Mouse (Mus musculus) liver, adult (tissue): ENCODE data around the gene Fam172a.
A peak's percentile ranks its signal among the peaks of the same experiment; 100 is the strongest.
"Not testable (repeated sequence)": the region's sequence is repeated elsewhere in the genome, so short reads cannot be mapped to it uniquely, and the experiment has no call there.

Source experiments
- GATA4 ChIP-seq: IDR thresholded peaks from 2 replicates; pipeline ENCODE4 v1.6.1; 2014; ENCODE audit warnings: mild to moderate bottlenecking, low read length; ENCODE audit not compliant: insufficient replicate concordance

The Fam172a gene

DNA sequence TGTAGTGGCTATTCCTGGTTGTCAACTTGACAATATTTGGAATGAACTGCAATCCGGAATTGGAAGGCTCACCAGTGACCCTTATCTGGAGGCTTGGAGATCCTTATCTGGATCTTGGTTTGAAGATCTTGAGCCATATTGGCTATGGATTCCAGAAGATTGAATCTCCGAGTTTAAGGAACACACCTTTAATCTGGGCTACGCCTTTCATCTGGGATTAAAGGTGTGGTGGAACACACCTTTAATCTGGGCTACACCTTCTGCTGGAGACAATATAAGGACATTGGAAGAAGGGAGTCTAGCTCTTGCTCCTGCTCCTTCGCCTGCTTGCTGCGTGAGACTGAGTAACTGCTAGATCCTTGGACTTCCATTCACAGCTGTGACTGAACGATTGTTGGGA lies at the start of gene Fam172a:
Gene Fam172a, plus strand, starts transcription at position 301 of the 400 bp plus-strand sequence.
- not testable (repeated sequence) for TF ChIP-seq GATA4

DNA sequence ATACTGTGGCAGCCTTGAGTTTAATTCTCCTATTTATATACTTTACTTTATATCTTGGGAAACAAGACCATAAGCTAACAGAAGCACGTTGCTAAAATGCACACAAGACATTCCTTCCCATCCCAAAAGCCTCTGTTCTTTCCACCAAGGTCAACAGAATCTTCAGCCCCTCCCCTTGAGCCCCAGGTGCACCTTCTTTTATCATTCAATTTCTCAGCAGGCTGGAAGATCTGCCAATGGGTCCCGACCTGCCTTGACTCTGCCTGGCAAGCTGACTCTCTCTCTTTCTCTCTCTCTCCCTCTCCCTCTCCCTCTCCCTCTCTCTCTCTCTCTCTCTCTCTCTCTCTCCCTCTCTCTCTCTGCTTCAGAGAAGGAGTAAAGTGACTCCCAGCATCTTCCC lies 13.2 kb upstream of the Fam172a start:
- no peak for TF ChIP-seq GATA4

DNA sequence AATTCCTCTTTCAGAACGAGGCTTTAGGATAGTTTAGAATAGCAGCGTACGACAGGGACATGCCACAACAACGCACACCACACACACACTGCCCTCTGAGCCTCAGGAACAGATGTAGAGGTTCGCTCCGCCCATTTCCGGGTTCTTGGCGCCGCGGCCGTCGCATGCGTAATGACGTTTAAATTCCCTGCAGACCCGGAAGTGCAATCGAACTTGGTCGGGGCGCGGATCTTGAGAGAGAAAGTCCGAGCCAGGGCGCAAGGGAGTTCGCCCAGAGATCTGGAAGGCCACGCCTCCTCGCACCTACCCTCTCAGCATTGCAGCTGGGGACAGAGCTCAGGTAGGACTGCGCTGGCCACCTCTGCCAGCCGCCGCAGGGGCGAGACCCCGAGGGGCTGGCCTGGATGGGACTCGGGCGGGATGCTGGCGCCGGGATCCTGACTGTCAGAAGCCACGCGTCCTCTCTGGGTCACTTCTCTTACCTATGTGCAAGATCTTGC lies 6.7 kb downstream of the Fam172a start:
- peak; percentile 58; the same call in 1 of the 2 replicates for TF ChIP-seq GATA4

DNA sequence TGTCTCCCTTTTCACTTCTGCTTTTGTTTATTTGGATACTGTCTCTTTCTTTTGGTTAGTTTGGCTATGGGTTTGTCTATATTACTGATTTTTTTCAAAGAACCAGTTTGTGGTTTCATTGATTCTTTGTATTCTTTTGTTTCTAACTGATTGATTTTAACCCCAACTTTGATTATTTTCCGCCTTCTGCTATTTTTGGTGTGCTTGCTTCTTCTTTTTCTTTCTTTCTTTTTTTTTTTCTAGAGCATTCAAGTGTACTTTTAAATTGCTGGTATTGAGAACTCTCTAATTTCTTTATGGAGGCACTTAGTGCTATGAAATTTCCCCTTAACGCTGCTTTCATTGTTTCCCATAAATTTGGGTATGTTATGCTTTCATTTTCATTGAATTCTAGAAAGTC lies 15.7 kb downstream of the Fam172a start:
- no peak for TF ChIP-seq GATA4

DNA sequence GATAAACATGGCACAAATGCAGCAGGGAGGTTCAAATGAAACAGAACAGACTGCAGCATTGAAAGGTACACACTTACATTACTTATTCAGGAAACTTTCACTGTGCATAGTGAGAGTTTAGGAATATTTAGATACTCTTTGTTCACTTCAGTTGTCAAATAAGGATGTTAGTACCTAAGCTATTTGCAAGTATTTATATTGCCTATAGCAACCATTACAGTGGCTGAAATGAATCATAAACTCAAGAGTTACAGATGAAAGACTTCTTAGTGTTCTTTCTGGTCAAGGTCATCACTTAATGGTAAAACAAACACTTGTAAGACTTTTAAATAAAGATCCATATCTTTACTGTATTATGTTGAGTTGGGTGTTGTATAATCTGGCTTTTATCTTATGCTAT lies 41.0 kb downstream of the Fam172a start:
- TF ChIP-seq GATA4: no peak

DNA sequence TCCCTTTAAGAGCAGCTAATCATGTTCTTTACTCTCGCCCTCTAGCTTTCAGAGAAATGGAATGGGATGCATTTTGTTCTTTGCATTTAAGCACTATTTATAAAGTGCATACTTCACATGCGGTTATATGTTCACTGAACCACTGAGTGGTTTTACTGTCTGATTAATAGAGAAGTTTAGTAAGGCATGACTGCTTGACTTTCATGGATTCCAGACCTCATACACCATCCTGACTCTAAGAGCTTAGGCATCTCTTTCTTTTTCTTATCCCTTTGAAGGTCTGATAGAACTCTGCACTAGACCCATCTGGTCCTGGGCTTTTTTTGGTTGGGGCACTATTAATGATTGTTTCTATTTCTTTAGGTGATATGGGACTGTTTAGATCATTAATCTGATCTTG lies 75.8 kb downstream of the Fam172a start:
- no peak for TF ChIP-seq GATA4

DNA sequence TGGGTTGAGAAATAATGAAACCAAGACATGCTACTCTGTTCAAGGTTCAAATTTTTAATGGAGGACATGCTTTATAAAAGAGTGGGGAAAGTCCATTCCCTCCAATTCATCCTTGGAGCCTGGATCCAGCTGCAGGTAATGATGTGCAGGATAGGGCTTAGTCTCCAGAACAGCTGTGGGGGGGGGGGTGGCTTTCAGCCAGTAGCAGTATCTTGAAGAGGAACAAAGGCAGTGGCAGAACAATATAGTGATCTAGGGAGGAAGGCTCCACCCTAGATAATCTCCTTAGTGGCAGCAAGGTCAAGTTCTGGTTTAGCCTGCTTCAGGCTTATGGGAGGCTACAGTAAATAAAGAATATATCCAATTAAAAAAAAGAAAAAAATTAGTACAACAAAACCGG lies 108.6 kb downstream of the Fam172a start:
- TF ChIP-seq GATA4: no peak

DNA sequence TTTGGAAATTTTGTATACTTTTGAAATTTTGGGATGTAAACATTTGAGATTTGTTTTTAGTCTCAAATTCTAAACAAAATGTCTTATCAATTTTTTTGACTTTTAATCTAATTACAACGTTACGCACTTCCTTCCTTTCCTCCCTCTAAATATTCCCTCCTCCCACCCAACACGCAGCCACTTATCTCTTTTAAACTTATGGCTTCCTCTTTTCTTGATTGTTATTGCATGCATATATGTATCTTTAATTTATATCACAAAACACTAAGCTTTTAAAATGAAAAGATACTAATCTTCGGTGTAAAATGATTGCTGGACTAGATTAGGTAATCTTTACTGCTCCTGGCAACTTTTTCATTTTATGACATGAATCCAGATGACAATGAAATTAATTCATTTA lies 124.3 kb downstream of the Fam172a start:
- no peak for TF ChIP-seq GATA4

DNA sequence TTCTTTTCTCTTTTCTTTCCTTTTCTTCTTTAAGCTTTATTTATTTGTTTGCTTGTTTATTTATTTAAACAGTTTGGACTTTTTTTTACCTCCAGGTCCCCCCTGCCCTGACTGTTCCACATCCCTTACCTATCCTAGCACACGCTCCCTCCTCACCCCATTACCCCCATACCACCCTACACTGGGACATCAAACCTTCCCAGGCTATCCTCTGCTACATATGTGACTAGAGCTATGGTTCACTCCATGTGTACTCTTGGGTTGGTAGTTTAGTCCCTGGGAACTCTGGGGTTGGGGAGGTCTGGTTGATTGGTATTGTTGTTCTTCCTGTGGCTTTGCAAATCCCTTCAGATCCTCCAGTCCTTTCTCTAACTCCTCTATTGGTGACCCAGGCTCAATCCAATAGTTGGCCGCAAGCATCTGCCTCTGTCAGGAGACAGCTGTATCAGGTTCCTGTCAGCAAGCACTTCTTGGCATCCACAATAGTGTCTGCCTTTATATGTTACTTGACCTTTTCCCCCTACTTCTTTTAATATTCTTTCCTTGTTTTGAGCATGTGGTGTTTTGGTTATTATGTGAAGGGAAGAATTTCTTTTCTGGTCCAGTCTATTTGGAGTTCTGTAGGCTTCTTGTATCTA lies 141.3 kb downstream of the Fam172a start:
- no peak for TF ChIP-seq GATA4

DNA sequence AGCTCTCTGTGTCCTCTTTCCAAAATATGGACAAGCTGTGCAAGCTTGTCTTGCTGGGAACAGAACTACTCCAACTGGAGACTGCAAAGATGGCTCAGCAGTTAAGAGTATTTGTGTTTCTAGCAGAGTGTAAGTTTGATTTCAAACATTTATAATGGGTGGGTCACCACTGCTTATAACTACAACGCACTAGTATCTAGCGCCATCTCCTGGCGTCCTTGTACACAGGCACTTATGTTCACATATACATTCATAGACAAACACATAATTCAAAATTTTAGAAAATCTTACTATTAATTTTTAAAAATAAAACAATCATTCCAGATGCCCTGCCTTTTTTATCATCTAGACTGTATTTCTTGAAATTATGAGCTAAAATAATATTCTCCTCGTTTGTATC lies 147.0 kb downstream of the Fam172a start:
- TF ChIP-seq GATA4: no peak

DNA sequence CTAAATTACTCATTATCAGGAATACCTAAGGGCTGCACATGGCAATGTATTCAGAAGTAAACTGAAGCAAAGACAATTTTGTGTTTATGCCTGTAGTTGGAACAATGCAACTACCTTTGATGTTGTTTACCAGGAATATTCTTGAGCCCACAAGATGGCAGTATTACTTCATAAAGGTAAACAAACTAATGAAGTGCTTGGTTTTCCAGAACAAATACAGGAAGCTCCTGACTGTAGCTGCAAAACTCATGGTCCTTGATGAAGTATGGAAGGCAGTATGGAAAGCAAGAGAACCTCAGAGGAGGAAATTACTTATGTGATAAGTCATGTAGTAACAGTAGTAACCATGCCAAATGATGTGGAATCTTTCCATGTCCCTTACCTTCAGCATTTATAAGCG lies 163.0 kb downstream of the Fam172a start:
- TF ChIP-seq GATA4: no peak

DNA sequence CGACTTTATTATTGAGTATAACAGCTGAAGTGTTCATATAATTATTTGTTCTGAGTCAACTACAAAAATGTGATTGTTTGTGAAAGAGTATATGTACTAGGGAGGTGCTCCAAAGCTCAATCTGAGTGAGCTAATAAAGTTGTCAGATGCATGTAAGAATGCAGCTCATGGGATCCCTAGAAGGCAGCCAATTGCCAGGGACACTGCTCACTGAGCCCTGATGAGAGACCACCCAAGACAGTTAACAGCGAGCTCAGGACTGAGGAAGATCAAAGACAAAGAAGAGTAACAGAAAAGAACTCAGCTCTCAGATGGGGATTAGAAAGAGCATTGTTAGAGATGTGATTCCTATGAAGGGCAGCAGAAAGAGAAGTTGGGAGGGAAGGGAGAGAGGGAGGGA lies 166.5 kb downstream of the Fam172a start:
- TF ChIP-seq GATA4: no peak

DNA sequence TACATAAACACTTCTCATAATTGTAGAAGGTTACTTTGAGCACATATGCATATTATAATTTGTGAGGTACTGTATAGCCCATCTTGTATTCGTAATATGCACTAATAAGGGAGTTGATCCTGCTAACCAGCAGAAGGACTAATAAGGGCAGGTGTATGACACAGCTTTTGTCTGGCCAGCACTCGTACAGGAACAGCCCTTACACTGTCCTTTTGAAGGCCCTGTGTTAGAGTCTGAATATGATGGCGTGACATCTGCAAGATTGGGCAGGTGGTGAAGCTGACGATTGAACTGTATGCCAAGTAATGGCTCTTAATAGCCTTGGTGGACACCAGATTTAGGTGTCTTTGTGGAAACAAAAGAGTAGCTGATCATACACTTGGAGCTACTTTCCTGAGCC lies 176.3 kb downstream of the Fam172a start:
- no peak for TF ChIP-seq GATA4

DNA sequence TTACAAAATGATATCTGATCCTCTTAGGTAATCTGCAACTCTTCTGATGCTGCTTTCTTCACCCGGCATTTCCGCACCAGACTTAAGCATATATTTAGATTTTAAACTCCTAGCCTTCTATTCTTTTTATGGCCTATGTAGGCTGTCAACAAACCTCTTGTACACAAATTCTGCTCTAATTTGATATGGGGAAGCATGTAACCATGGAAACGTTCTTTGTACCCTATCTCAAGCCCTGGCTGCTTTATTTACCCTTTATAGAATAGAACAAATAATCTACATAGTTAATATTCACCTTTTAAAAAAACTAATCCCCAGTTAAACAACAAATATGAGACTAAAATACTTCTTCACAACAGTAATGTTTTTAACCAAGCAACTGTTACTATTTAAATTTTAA lies 176.7 kb downstream of the Fam172a start:
- no peak for TF ChIP-seq GATA4

DNA sequence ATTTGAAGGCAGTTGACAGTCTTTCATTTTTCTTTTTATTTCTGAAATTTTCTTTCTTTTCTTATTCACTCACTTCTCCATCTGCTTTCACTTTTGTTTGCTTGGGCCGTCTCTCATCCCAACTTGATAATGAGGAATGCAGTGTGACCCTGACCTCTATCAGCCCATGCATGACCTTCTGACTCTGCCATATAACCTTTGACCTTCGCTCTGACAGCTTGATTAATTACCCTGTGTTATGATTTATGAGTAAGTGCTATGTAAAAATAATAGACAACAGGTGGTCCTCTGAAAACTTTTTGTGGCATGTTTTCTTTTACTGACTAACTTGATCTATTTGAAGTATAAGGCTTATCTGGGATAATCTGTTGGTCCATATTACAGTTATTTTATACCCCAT lies 195.8 kb downstream of the Fam172a start:
- no peak for TF ChIP-seq GATA4

DNA sequence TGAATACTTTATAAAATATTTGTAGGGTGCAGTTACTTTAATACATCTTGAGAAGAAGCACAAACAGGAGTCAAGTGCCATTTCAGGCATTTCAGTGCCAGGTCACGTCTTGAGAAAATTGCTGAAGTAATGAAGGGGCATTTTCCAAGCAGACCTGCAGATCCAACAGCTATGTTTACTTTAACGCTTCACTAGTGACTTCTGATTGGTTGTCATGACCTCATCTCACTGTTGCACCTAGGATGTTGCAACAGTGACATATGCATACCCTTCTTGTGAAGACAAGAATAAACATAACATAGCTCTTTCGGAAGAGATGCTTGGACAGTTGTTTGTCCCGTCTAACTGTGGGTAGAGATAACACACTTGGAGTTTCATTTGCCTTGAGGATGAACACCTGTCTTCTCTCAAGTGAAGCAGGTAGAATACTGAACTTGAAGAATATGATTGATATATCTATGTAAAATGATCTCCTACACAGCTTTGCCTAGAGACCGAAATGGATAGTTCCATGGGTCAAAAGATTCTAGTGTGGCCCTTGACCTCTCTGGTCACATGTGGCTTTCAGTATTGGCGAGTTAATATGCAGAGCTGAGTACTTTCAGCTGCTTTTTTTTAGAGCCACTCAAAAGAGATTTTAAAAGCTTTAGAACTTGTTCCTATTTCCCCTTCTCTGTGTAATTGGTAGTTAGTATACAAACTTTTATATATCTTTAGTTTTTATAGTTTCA lies 196.4 kb downstream of the Fam172a start:
- no peak for TF ChIP-seq GATA4

DNA sequence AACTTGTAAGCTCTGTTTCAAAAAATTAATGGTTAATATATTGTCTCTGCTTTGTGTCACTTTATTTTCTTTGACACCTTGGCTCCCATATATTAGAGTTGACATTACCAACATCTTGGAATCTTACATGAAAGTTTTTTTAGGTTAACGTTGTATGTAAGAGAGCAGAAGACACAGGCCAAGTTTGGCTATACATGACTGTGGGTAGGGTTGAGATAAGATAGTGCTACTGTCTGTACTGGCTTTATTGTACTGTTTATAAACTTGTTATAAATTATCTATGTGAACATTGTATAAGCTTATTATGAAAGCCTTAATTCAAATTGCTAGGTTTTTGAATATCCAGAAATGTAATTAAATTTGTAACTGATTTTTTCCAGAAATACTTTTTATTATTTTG lies 197.9 kb downstream of the Fam172a start:
- no peak for TF ChIP-seq GATA4
